Mouse (Mus musculus) heart, adult 11 months (tissue): ENCODE measurements around the gene Cd300c.
"Not testable (repeated sequence)": the region's sequence is repeated elsewhere in the genome, so short reads cannot be mapped to it uniquely, and the experiment has no call there.

Source experiments
- DNase-seq: peaks from one replicate; pipeline ENCODE4 v3.0.0; 2022

Cd300c gene

DNA sequence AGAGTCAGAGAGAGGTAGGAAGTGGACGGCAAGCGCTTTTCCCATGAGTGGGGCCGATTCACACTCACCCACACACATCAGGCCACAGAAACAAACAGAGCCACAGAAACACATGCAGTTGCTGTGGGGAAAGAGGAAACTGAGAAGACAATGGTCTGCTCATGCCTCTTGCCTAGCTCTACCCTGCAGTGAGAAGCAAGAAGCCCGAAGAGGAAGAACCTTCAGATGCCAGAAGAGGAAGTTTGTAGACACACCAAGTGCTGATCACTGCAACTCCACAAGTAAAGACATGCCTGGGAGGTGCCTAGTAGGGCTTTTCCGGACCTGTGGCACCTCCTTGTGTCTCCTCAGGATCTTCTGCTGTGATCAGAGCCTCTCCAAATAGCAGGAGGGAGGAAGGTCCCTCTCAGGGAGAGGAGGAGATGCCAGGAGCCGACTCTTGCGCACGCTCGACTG lies at the start of gene Cd300c:
Gene Cd300c (minus strand): TSS at position 406 of the 456 bp plus-strand sequence.
- DNase-seq: peak; percentile 95

DNA sequence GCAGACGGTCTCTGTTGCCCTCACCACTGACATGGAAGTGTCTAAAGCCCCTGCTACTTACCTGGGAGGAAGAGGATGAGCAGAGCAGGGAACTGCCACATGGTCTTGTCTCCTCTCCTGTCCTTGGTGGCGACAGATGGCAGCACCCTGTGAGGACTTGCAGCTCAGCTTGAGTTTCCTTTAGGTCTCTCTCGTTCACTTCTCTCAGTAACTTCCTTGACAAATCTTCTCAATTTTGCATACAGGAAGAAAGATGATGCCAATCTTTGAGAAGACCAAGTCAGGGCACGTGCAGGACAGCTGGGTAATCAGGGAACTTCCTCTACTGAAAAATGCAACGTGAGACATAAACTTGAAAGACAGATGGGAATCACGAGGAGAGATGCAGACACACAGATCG lies 47.1 kb upstream of the Cd300c start, which contains the start of gene Cd300ld2:
Gene Cd300ld2 (minus strand): TSS at position 101 of the 400 bp plus-strand sequence.
- not testable (repeated sequence) for DNase-seq

DNA sequence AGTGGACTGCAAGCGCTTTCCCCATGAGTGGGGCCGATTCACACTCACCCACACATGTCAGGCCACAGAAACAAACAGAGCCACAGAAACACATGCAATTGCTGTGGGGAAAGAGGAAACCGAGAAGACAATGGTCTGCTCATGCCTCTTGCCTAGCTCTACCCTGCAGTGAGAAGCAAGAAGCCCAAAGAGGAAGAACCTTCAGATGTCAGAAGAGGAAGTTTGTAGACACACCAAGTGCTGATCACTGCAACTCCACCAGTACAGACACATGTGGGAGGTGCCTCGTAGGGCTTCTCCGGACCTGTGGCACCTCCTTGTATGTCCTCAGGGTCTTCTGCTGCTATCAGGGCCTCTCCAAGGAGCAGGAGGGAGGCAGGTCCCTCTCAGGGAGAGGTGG lies 35.1 kb upstream of the Cd300c start:
- peak; percentile 92 for DNase-seq

- peak; percentile 90 for DNase-seq
These were observed 32.6 kb upstream of the Cd300c start, which contains the start of gene Cd300c2 for GRCm38 (mm10) chr11:115001474-115002040. Cd300c2 (minus strand) TSS chr11:115001880.

GRCm38 (mm10) chr11:114989793-114990192 lies 20.8 kb upstream of the Cd300c start, which contains the start of gene Cd300ld:
Cd300ld (minus strand) TSS chr11:114989922.
- peak; percentile 85 for DNase-seq

DNA sequence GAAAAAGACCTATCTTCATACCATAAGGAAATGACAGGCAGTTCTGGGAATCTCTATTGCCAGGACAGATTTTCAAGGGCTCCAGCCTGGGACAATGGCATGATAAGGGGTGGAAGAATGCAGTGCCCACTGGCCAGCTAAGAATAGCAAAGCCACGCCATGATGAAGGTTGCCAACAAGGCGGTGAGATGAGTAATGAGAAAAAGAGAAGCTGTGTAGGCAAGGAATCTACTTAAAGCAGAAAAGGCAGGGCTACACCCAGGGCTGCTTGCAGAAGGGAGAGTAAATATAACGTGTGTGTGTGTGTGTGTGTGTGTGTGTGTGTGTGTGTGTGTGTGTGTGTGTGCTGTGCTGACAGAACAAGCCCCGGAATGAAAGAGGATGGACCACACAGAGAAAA lies 12.9 kb upstream of the Cd300c start:
- peak; percentile 86 for DNase-seq

- peak; percentile 43 for DNase-seq
These were observed 3.8 kb upstream of the Cd300c start for GRCm38 (mm10) chr11:114972726-114973125.

GRCm38 (mm10) chr11:114965182-114965828 lies 3.7 kb downstream of the Cd300c start:
- DNase-seq: peak; percentile 90

DNA sequence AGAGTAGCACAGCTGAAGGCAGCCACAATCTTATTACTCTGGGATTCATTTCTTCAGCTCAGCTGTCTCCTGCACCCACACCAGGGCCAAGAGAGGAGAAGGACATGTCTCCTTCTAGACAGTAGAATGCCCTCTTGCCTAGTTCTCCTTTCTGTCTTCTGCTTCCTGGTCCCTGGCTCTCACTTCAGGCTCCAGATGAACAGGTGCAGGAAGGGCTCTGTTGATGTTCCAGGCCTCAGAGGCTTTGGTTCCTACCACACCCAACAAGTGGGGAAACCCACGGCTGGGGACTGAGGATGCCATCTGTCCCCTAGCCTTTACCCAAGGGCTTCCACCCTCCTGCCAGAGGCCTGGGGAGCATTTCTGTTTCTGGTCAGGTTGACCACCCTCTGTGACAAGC lies 8.6 kb downstream of the Cd300c start:
- DNase-seq: no peak

GRCm38 (mm10) chr11:114934144-114934543 lies 34.8 kb downstream of the Cd300c start, which contains the start of gene Cd300lb:
Cd300lb (minus strand) TSS chr11:114934386.
- peak; percentile 90 for DNase-seq

DNA sequence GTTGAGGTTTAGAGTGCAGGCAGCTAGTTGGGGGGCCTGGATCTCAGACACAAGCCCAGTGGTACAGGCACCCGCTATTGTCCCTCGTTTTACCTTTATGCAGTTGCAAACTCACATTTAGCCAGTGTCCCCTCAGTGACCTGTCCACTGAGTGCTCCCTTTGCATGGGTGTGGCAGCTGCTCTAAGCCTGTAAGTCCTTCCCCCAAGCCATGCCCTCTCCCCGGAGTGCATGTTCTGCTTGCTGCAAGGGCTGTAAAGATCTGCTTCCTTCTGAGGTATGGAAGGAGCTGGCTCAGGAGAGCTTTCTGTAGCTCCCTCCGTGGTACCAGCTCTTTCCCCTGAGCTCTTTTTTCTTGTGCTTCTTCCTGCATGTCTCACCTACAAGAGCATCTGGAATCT lies 35.4 kb downstream of the Cd300c start:
- DNase-seq: peak; percentile 91

DNA sequence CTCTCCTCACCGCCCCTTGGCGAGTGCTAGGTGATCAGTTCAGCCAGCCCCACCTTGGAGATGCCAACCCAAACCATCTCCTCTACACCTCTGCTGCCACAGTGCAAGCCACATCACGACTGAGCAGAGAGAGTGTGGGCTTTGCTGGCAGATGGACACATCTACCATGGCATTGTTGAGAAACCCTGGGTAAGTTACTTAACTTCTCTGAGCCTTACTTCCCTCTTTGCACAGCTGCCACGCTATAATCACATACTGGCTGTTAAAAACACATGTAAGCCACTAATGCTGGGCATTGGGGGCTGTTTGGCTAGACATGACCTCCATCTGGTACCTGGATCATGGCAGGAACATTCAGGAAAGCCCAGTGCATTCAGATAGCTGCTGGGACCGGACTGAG lies 37.9 kb downstream of the Cd300c start:
- peak; percentile 93 for DNase-seq

GRCm38 (mm10) chr11:114929581-114929980 lies 39.4 kb downstream of the Cd300c start:
- no peak for DNase-seq

GRCm38 (mm10) chr11:114923961-114924360 lies 45.0 kb downstream of the Cd300c start:
- DNase-seq: peak; percentile 74

- DNase-seq: peak; percentile 51
These were observed 46.5 kb downstream of the Cd300c start for GRCm38 (mm10) chr11:114922439-114922838.

DNA sequence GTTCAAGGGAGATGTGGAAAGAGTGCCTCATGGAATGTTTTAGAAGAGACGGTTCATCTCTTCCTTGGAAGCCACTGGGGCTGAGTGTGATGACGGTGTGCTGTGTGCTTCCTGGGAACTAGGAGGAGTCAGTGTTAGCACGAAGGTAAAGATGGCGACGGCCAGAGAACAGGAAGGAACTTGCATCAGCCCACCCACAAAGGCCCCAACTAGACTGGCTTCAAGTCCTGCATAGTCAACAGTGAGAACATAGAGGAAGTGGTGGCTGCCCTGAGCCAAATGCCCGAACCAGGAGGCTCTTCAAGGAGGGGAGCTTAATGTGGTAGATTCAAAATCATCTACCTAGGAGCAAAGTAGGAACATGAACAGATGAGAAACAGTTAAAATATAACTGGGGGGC lies 51.8 kb downstream of the Cd300c start:
- peak; percentile 91 for DNase-seq

DNA sequence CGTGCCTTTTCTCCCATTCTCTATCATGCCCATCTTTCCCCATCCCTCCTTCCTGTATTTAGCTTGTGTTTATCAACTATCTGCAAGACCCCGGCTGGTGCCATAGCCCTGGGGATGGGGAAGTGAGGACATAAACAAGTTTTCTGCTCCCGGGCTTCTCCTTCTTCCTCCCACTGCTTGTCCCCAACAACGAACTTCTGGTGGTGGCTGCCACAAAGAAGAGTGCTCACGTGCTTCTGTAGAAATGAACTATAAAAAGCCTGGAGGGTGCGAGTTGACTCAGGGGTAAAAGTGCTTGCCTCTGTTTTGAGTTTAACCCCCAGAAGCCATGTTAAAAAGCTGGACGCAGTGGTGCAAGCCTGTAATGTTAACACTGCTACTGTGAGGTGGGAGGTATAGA lies 54.0 kb downstream of the Cd300c start:
- peak; percentile 96 for DNase-seq

DNA sequence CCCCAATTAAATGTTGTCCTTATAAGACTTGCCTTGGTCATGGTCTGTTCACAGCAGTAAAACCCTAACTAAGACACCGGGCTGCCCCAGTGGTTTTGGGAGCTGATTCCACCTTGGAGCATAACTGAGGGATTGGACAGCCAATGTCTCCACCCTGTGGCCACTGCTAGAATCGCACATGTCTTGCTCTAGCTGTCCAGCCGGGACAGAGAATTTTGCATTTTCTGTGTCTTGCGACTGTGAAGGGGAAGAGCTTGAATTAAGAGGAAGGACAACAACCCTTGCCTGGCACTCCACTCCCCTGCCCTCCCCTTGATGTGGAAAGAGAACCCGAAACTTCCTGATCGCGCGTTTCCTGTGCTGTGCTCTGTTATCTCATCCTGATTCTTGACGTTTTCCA lies 56.1 kb downstream of the Cd300c start:
- peak; percentile 97 for DNase-seq

DNA sequence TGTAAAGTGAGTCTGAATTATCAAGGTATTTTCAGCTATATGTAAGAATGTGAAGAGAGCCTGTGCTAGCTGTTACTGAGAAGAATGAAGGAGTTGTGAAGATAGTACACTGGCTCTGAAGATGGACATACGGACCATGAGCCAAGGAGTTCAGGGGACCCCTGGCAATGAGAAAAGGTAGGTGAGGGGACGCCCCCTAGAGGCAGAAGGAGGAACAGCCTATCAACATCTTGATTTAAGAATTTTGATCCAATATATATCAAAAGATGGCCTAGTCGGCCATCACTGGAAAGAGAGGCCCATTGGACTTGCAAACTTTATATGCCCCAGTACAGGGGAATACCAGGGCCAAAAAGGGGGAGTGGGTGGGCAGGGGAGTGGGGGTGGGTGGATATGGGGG lies 59.4 kb downstream of the Cd300c start:
- DNase-seq: not testable (repeated sequence)

GRCm38 (mm10) chr11:114908086-114908485 lies 60.9 kb downstream of the Cd300c start:
- DNase-seq: peak; percentile 88

DNA sequence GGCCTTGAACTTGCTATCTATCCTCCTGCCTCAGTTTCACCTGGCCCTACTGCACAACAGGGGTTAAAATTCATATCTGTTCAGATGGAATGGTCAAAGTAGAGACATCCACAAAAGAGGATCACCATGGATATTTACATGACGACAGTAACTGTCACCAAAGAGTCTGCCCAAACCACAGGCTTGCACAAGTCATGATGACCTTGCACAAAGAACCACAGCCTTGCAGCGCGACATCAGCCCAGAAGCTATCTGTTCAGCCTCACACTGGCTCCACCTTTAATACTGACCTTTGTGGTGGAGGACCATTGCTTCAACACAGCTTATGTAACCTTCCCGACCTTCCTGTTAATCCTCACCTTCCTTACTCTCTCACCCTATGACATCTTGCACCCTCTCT lies 61.4 kb downstream of the Cd300c start:
- peak; percentile 90 for DNase-seq
